ENCODE assay signal across 11 mouse cellular contexts in the genomic region with DNA sequence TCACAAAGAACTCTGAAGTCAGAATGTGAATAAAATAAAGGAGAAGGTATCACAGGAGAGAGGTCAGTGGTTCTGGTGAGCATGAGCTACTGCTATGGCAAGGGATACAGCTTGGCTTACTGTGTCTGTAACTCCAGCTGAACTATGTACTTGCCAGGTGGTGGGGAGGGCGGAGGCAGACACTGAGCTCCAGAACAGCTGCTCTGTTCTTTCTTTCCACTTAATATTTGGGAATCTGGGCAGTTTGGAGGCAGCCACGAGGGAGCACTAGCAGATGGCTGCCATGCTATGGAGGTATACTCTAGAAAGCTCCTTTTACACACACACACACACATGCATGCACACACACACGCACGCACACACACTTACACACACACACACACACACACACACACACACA.
A peak's percentile ranks its signal among the peaks of the same experiment; 100 is the strongest.
DNase-seq lines count a peak whose midpoint lies in the region; ATAC-seq lines count a peak whose summit lies in the region.
"Had no signal": no experiment of that assay in that cellular context is flagged by ENCODE, and none has a peak within 500 bp of the region (broad histone marks: within the 10 kb centered on the region; RNA-seq: fewer than 3 reads in every experiment).

No protein-coding gene starts in this region.

- H3K9me3 ChIP-seq in embryonic facial prominence, embryonic 10.5 days: no peaks in the 10 kb centered on the region
- no peaks in the 10 kb centered on the region for H3K9me3 ChIP-seq in hindbrain, embryonic 16.5 days (ENCODE audit: control insufficient read depth, low read length)
- H3K9me3 ChIP-seq in midbrain, embryonic 12.5 days: no peaks in the 10 kb centered on the region
- H3K9me3 ChIP-seq: limb, embryonic 15.5 days had no signal

- no peaks in the 10 kb centered on the region for H3K27me3 ChIP-seq in embryonic facial prominence, embryonic 10.5 days (replicated peaks; ENCODE audit: low read depth, poor library complexity, severe bottlenecking)
- no peaks in the 10 kb centered on the region for H3K27me3 ChIP-seq in hindbrain, embryonic 16.5 days (replicated peaks; ENCODE audit: control insufficient read depth, insufficient read depth, low read length)
- no peaks in the 10 kb centered on the region for H3K27me3 ChIP-seq in midbrain, embryonic 12.5 days
- H3K27me3 ChIP-seq: limb, embryonic 15.5 days had no signal

- ATAC-seq in hindbrain, embryonic 16.5 days: peak; percentile 90
- ATAC-seq in midbrain, embryonic 12.5 days (ENCODE audit: low FRiP score, low read depth): peak; percentile 75
- no peak for ATAC-seq in megakaryocyte progenitor cell, adult 5-6 weeks (replicated peaks; ENCODE audit: poor library complexity)
- ATAC-seq: intestine, embryonic 16.5 days had no signal

- DNase-seq in embryo, embryonic 11 days: peak; percentile 9
- DNase-seq in embryo, embryonic 10 days (ENCODE audit: low spot score): no peak
- DNase-seq in embryonic facial prominence, embryonic 10.5 days (ENCODE audit: low spot score): peak; percentile 8
- no peak for DNase-seq in spleen, postnatal 36 days (ENCODE audit: low spot score in 2 of 2)
- DNase-seq in thymus, postnatal 0 days (ENCODE audit: low spot score): no peak
- DNase-seq: lung, postnatal 36 days had no signal

- no peaks in the 10 kb centered on the region for H3K4me1 ChIP-seq in embryonic facial prominence, embryonic 10.5 days
- no peaks in the 10 kb centered on the region for H3K4me1 ChIP-seq in hindbrain, embryonic 16.5 days (ENCODE audit: control insufficient read depth, insufficient read depth, low read depth, low read length)
- H3K4me1 ChIP-seq in midbrain, embryonic 12.5 days: no peaks in the 10 kb centered on the region
- H3K4me1 ChIP-seq: limb, embryonic 15.5 days had no signal

- H3K9ac ChIP-seq in hindbrain, embryonic 16.5 days (ENCODE audit: low read depth, low read length): no peak overlapping the region
- no peak overlapping the region for H3K9ac ChIP-seq in midbrain, embryonic 12.5 days (replicated peaks)
- H3K9ac ChIP-seq: limb, embryonic 15.5 days had no signal

- WGBS in embryonic facial prominence, embryonic 10.5 days: 85% methylated on average over 4 of the region's 4 CpGs
- 59% methylated on average over 4 of the region's 4 CpGs for WGBS in hindbrain, embryonic 16.5 days
- WGBS in midbrain, embryonic 12.5 days: 71% methylated on average over 4 of the region's 4 CpGs

- no peak overlapping the region for H3K4me3 ChIP-seq in embryonic facial prominence, embryonic 10.5 days
- H3K4me3 ChIP-seq in hindbrain, embryonic 16.5 days (ENCODE audit: low read length): no peak overlapping the region
- H3K4me3 ChIP-seq in midbrain, embryonic 12.5 days: no peak overlapping the region
- H3K4me3 ChIP-seq: limb, embryonic 15.5 days had no signal

- no peaks in the 10 kb centered on the region for H3K36me3 ChIP-seq in embryonic facial prominence, embryonic 10.5 days (replicated peaks)
- H3K36me3 ChIP-seq in hindbrain, embryonic 16.5 days (ENCODE audit: control insufficient read depth, insufficient read depth, low read length): no peaks in the 10 kb centered on the region
- no peaks in the 10 kb centered on the region for H3K36me3 ChIP-seq in midbrain, embryonic 12.5 days
- H3K36me3 ChIP-seq: limb, embryonic 15.5 days had no signal

- H3K27ac ChIP-seq in embryonic facial prominence, embryonic 10.5 days (replicated peaks): no peak overlapping the region
- H3K27ac ChIP-seq in hindbrain, embryonic 16.5 days (ENCODE audit: low read depth, low read length): no peak overlapping the region
- H3K27ac ChIP-seq in midbrain, embryonic 12.5 days (replicated peaks): no peak overlapping the region
- H3K27ac ChIP-seq: limb, embryonic 15.5 days had no signal

- H3K4me2 ChIP-seq in hindbrain, embryonic 16.5 days (ENCODE audit: low read length): no peak overlapping the region
- H3K4me2 ChIP-seq in midbrain, embryonic 12.5 days (replicated peaks): no peak overlapping the region
- H3K4me2 ChIP-seq: limb, embryonic 15.5 days had no signal

Comparison
In these comparisons a context has a peak if more than half of its experiments do, and no peak if none do; other contexts are left out.
1. DNase-seq: peak in embryo, embryonic 11 days (single experiment) and embryonic facial prominence, embryonic 10.5 days (single experiment); none in embryo, embryonic 10 days (single experiment), spleen, postnatal 36 days (0 of 2) and thymus, postnatal 0 days (single experiment).